Mouse (Mus musculus) frontal cortex, postnatal 10 days (tissue): ENCODE data around the gene Dscam.
A peak's percentile ranks its signal among the peaks of the same experiment; 100 is the strongest.

ENCODE experiments used
- DNase-seq, 2 experiments: peaks; one replicate each; pipeline ENCODE4 v3.0.0; 2022; ENCODE audit warnings: low spot score in 2 of 2, mixed read lengths in 1 of 2

Gene Dscam

GRCm38 (mm10) chr16:96945468-96946302, 224.9 kb downstream of the Dscam start:
- DNase-seq: peak in 1 of 2 experiments; percentile 14

GRCm38 (mm10) chr16:96943648-96944047, 226.9 kb downstream of the Dscam start:
- no peak for DNase-seq

- no peak for DNase-seq
Measured at GRCm38 (mm10) chr16:96934795-96935194, 235.8 kb downstream of the Dscam start.

GRCm38 (mm10) chr16:96932211-96932610, 238.3 kb downstream of the Dscam start:
- DNase-seq: no peak

- DNase-seq: no peak
Measured at GRCm38 (mm10) chr16:96931771-96932170, 238.8 kb downstream of the Dscam start.

GRCm38 (mm10) chr16:96928011-96928410, 242.5 kb downstream of the Dscam start:
- no peak for DNase-seq

GRCm38 (mm10) chr16:96927408-96927807, 243.1 kb downstream of the Dscam start:
- no peak for DNase-seq

GRCm38 (mm10) chr16:96926977-96927376, 243.6 kb downstream of the Dscam start:
- DNase-seq: no peak

GRCm38 (mm10) chr16:96923941-96924340, 246.6 kb downstream of the Dscam start:
- DNase-seq: no peak

GRCm38 (mm10) chr16:96914495-96914894, 256.1 kb downstream of the Dscam start:
- DNase-seq: no peak

GRCm38 (mm10) chr16:96912836-96913235, 257.7 kb downstream of the Dscam start:
- no peak for DNase-seq

- DNase-seq: no peak
Measured at GRCm38 (mm10) chr16:96912103-96912502, 258.4 kb downstream of the Dscam start.

- no peak for DNase-seq
Measured at GRCm38 (mm10) chr16:96910405-96911164, 260.0 kb downstream of the Dscam start.

- DNase-seq: no peak
Measured at GRCm38 (mm10) chr16:96907818-96908217, 262.7 kb downstream of the Dscam start.

GRCm38 (mm10) chr16:96907081-96907480, 263.5 kb downstream of the Dscam start:
- no peak for DNase-seq

GRCm38 (mm10) chr16:96906630-96907029, 263.9 kb downstream of the Dscam start:
- no peak for DNase-seq

GRCm38 (mm10) chr16:96904761-96905160, 265.8 kb downstream of the Dscam start:
- DNase-seq: no peak

GRCm38 (mm10) chr16:96904359-96904758, 266.2 kb downstream of the Dscam start:
- no peak for DNase-seq

- DNase-seq: no peak
Measured at GRCm38 (mm10) chr16:96902596-96902995, 268.0 kb downstream of the Dscam start.

GRCm38 (mm10) chr16:96901234-96902014, 269.1 kb downstream of the Dscam start:
- DNase-seq: no peak

GRCm38 (mm10) chr16:96899329-96899728, 271.2 kb downstream of the Dscam start:
- no peak for DNase-seq

GRCm38 (mm10) chr16:96896510-96897133, 273.9 kb downstream of the Dscam start:
- DNase-seq: peak in 1 of 2 experiments; percentile 29
